Mouse (Mus musculus): Measurements from ENCODE around the gene Ppp1r9a. TPM values are rescaled to one million over a fixed set of nuclear protein-coding genes. Genes with fewer than 3 reads are reported as not detected.

Gene Ppp1r9a
- polyA plus RNA-seq, 1 experiment from 2014 or later: 21.3 TPM

GRCm38 (mm10) chr6:4988688-4989087, 86.0 kb downstream of the Ppp1r9a start:
- Histone ChIP-seq H3K27me3 (replicated peaks; ENCODE audit: control insufficient read depth, insufficient read depth, low read length) (no peaks in the 10 kb centered on the region), H3K4me3 (ENCODE audit: low read depth, low read length) (no peak overlapping the region), H3K9me3 (replicated peaks; ENCODE audit: control insufficient read depth, low read length) (no peaks in the 10 kb centered on the region), H3K4me2 (ENCODE audit: low read length) (no peak overlapping the region), H3K36me3 (ENCODE audit: control insufficient read depth, insufficient read depth, low read length) (no peaks in the 10 kb centered on the region), H3K27ac (ENCODE audit: low read depth, low read length) (no peak overlapping the region), H3K9ac (ENCODE audit: low read length) (no peak overlapping the region), H3K4me1 (ENCODE audit: control insufficient read depth, insufficient read depth, low read length) (peaks cover 1% of the 10 kb centered on the region; the same call in 1 of the 2 replicates)
- DNase-seq (ENCODE audit: low spot score) (no peak), ATAC-seq (no peak)
- WGBS: 44% methylated on average over 4 of the region's 4 CpGs

- Histone ChIP-seq H3K27me3 (replicated peaks; ENCODE audit: control insufficient read depth, insufficient read depth, low read length) (no peaks in the 10 kb centered on the region), H3K9ac (ENCODE audit: low read length) (no peak overlapping the region), H3K9me3 (replicated peaks; ENCODE audit: control insufficient read depth, low read length) (no peaks in the 10 kb centered on the region), H3K36me3 (ENCODE audit: control insufficient read depth, insufficient read depth, low read length) (no peaks in the 10 kb centered on the region), H3K27ac (ENCODE audit: low read depth, low read length) (no peak overlapping the region), H3K4me2 (ENCODE audit: low read length) (no peak overlapping the region), H3K4me1 (ENCODE audit: control insufficient read depth, insufficient read depth, low read length) (peaks cover 9% of the 10 kb centered on the region), H3K4me3 (ENCODE audit: low read depth, low read length) (no peak overlapping the region)
- DNase-seq (ENCODE audit: low spot score) (no peak), ATAC-seq (no peak)
- WGBS: 95% methylated on average over 9 of the region's 9 CpGs
These were observed 89.6 kb downstream of the Ppp1r9a start for GRCm38 (mm10) chr6:4992308-4992707.

GRCm38 (mm10) chr6:4993600-4994160, 91.0 kb downstream of the Ppp1r9a start:
- no peak for DNase-seq (ENCODE audit: low spot score)

GRCm38 (mm10) chr6:4994161-4994919, 91.6 kb downstream of the Ppp1r9a start:
- DNase-seq (ENCODE audit: low spot score): peak; percentile 11
- WGBS: 46% methylated on average over 14 of the region's 14 CpGs
- no peak overlapping the region for H3K4me3 ChIP-seq (ENCODE audit: low read depth, low read length)
- H3K9me3 ChIP-seq (replicated peaks; ENCODE audit: control insufficient read depth, low read length): no peaks in the 10 kb centered on the region
- H3K4me1 ChIP-seq (ENCODE audit: control insufficient read depth, insufficient read depth, low read length): peaks cover 11% of the 10 kb centered on the region
- 0 out of 2 replicates have a peak overlapping the region, but pooled peaks have one; percentile 10 for H3K4me2 ChIP-seq (ENCODE audit: low read length)
- no peaks in the 10 kb centered on the region for H3K27me3 ChIP-seq (replicated peaks; ENCODE audit: control insufficient read depth, insufficient read depth, low read length)
- no peak overlapping the region for H3K9ac ChIP-seq (ENCODE audit: low read length)
- no peak overlapping the region for H3K27ac ChIP-seq (ENCODE audit: low read depth, low read length)
- ATAC-seq: 0 out of 2 replicates have a peak, but pooled peaks have one; percentile 13
- no peaks in the 10 kb centered on the region for H3K36me3 ChIP-seq (ENCODE audit: control insufficient read depth, insufficient read depth, low read length)

More at GRCm38 (mm10) chr6:4993600-4994160, 91.0 kb downstream of the Ppp1r9a start:
- Histone ChIP-seq H3K4me3 (ENCODE audit: low read depth, low read length) (no peak overlapping the region), H3K36me3 (ENCODE audit: control insufficient read depth, insufficient read depth, low read length) (no peaks in the 10 kb centered on the region), H3K9me3 (replicated peaks; ENCODE audit: control insufficient read depth, low read length) (no peaks in the 10 kb centered on the region), H3K4me1 (ENCODE audit: control insufficient read depth, insufficient read depth, low read length) (peaks cover 9% of the 10 kb centered on the region), H3K27ac (ENCODE audit: low read depth, low read length) (no peak overlapping the region), H3K27me3 (replicated peaks; ENCODE audit: control insufficient read depth, insufficient read depth, low read length) (no peaks in the 10 kb centered on the region), H3K9ac (ENCODE audit: low read length) (no peak overlapping the region), H3K4me2 (ENCODE audit: low read length) (peak overlapping the region; percentile 10; the same call in 1 of the 2 replicates)
- ATAC-seq: 0 out of 2 replicates have a peak, but pooled peaks have one; percentile 59
- WGBS: 40% methylated on average over 15 of the region's 15 CpGs

GRCm38 (mm10) chr6:4997599-4997998, 94.9 kb downstream of the Ppp1r9a start:
- no peak overlapping the region for H3K4me2 ChIP-seq (ENCODE audit: low read length)
- no peak overlapping the region for H3K27ac ChIP-seq (ENCODE audit: low read depth, low read length)
- no peaks in the 10 kb centered on the region for H3K27me3 ChIP-seq (replicated peaks; ENCODE audit: control insufficient read depth, insufficient read depth, low read length)
- WGBS: 97% methylated on average over 6 of the region's 6 CpGs
- ATAC-seq: no peak
- H3K9ac ChIP-seq (ENCODE audit: low read length): no peak overlapping the region
- H3K9me3 ChIP-seq (replicated peaks; ENCODE audit: control insufficient read depth, low read length): no peaks in the 10 kb centered on the region
- no peak for DNase-seq (ENCODE audit: low spot score)
- peaks cover 11% of the 10 kb centered on the region for H3K4me1 ChIP-seq (ENCODE audit: control insufficient read depth, insufficient read depth, low read length)
- no peaks in the 10 kb centered on the region for H3K36me3 ChIP-seq (ENCODE audit: control insufficient read depth, insufficient read depth, low read length)
- H3K4me3 ChIP-seq (ENCODE audit: low read depth, low read length): no peak overlapping the region

GRCm38 (mm10) chr6:4998929-4999328, 96.2 kb downstream of the Ppp1r9a start:
- H3K36me3 ChIP-seq (ENCODE audit: control insufficient read depth, insufficient read depth, low read length): no peaks in the 10 kb centered on the region
- H3K27me3 ChIP-seq (replicated peaks; ENCODE audit: control insufficient read depth, insufficient read depth, low read length): no peaks in the 10 kb centered on the region
- H3K27ac ChIP-seq (ENCODE audit: low read depth, low read length): no peak overlapping the region
- DNase-seq (ENCODE audit: low spot score) (no peak), ATAC-seq (no peak)
- H3K9me3 ChIP-seq (replicated peaks; ENCODE audit: control insufficient read depth, low read length): no peaks in the 10 kb centered on the region
- WGBS: 32% methylated on average over 4 of the region's 4 CpGs
- H3K9ac ChIP-seq (ENCODE audit: low read length): no peak overlapping the region
- peaks cover 7% of the 10 kb centered on the region for H3K4me1 ChIP-seq (ENCODE audit: control insufficient read depth, insufficient read depth, low read length)
- no peak overlapping the region for H3K4me2 ChIP-seq (ENCODE audit: low read length)
- H3K4me3 ChIP-seq (ENCODE audit: low read depth, low read length): no peak overlapping the region

GRCm38 (mm10) chr6:5000788-5001187, 98.1 kb downstream of the Ppp1r9a start:
- Histone ChIP-seq H3K9me3 (replicated peaks; ENCODE audit: control insufficient read depth, low read length) (no peaks in the 10 kb centered on the region), H3K27ac (ENCODE audit: low read depth, low read length) (no peak overlapping the region), H3K36me3 (ENCODE audit: control insufficient read depth, insufficient read depth, low read length) (no peaks in the 10 kb centered on the region), H3K4me2 (ENCODE audit: low read length) (no peak overlapping the region), H3K9ac (ENCODE audit: low read length) (no peak overlapping the region), H3K27me3 (replicated peaks; ENCODE audit: control insufficient read depth, insufficient read depth, low read length) (no peaks in the 10 kb centered on the region), H3K4me1 (ENCODE audit: control insufficient read depth, insufficient read depth, low read length) (peaks cover 2% of the 10 kb centered on the region; the same call in 1 of the 2 replicates), H3K4me3 (ENCODE audit: low read depth, low read length) (no peak overlapping the region)
- ATAC-seq: no peak
- no peak for DNase-seq (ENCODE audit: low spot score)
- WGBS: 47% methylated on average over 8 of the region's 8 CpGs

GRCm38 (mm10) chr6:5005491-5006275, 103.0 kb downstream of the Ppp1r9a start:
- ATAC-seq (no peak), DNase-seq (ENCODE audit: low spot score) (no peak)
- Histone ChIP-seq H3K4me2 (ENCODE audit: low read length) (no peak overlapping the region), H3K36me3 (ENCODE audit: control insufficient read depth, insufficient read depth, low read length) (no peaks in the 10 kb centered on the region), H3K27ac (ENCODE audit: low read depth, low read length) (no peak overlapping the region), H3K9me3 (replicated peaks; ENCODE audit: control insufficient read depth, low read length) (no peaks in the 10 kb centered on the region), H3K27me3 (replicated peaks; ENCODE audit: control insufficient read depth, insufficient read depth, low read length) (no peaks in the 10 kb centered on the region), H3K4me3 (ENCODE audit: low read depth, low read length) (no peak overlapping the region), H3K9ac (ENCODE audit: low read length) (no peak overlapping the region), H3K4me1 (ENCODE audit: control insufficient read depth, insufficient read depth, low read length) (peaks cover under 1% of the 10 kb centered on the region; the same call in 1 of the 2 replicates)
- 62% methylated on average over 22 of the region's 22 CpGs for WGBS

Data from forebrain, embryonic 14.5 days (tissue).